Mouse (Mus musculus): ENCODE data around the gene Sval2.

Sval2 gene

GRCm38 (mm10) chr6:41852689-41853088, at the start of gene Sval2:
Sval2 (plus strand) TSS chr6:41852989.
- DNase-seq (ENCODE audit: low read depth) = no peak

GRCm38 (mm10) chr6:41824086-41824485, 28.7 kb upstream of the Sval2 start:
- DNase-seq (ENCODE audit: low read depth) = no peak

- DNase-seq (ENCODE audit: low read depth) = no peak
Observed at GRCm38 (mm10) chr6:41829516-41829915, 23.3 kb upstream of the Sval2 start.

- no peak for DNase-seq (ENCODE audit: low read depth)
Observed at GRCm38 (mm10) chr6:41847235-41847634, 5.6 kb upstream of the Sval2 start, which contains the start of gene Pip. Pip (plus strand) TSS chr6:41847535.

GRCm38 (mm10) chr6:41864038-41864437, 11.2 kb downstream of the Sval2 start:
- DNase-seq (ENCODE audit: low read depth) = no peak

DNA sequence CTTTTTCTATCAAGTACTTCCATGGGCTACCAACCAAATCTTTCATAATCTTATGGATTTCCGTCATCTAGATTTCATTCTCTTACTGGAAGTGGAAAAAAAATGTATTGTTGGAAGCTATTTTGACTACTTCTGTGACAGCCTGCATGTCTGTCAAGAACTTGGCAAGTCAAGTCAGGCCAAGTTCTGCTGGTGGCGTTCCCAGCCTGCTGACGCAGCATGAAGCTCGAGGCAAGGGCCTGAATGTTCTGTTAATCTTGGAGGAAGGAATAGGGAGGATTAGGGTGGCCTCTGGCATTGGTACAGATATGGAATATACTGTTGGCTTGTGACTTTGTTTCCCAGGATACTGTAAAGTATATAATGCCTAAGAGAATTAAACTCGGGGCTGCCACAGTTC, 58.8 kb downstream of the Sval2 start:
- no peak for DNase-seq (ENCODE audit: low read depth)

Measured in NIH3T3 (cell line).